Mouse (Mus musculus) intestine, embryonic 16.5 days (tissue): ENCODE results near the gene Map3k9. TPM values are rescaled to one million over a fixed set of nuclear protein-coding genes. Genes with fewer than 3 reads are reported as not detected.

ENCODE experiments used
- ATAC-seq: fragments of 200-750 bp; cut with Nextera tagmentation; 2 replicates; pipeline ENCODE4 v1.8.0; 2017; ENCODE audit warnings: moderate TSS enrichment, moderate library complexity
- H3K27ac ChIP-seq: fragments of 300-500 bp; sonication (generic); 2 replicates; pipeline ENCODE4 v1.5.1; 2014; ENCODE audit warnings: mild to moderate bottlenecking, low read length
- H3K27me3 ChIP-seq: fragments of 300-500 bp; sonication (generic); replicated peaks from 2 replicates; pipeline ENCODE4 v1.6.1; 2014; ENCODE audit warnings: low read length, control low read depth, mixed read lengths; ENCODE audit not compliant: control insufficient read depth, insufficient read depth
- H3K36me3 ChIP-seq: fragments of 300-500 bp; sonication (generic); 2 replicates; pipeline ENCODE4 v1.6.1; 2014; ENCODE audit warnings: low read length, control low read depth; ENCODE audit not compliant: control insufficient read depth, insufficient read depth
- H3K4me1 ChIP-seq: fragments of 300-500 bp; sonication (generic); 2 replicates; pipeline ENCODE4 v1.6.1; 2014; ENCODE audit warnings: low read length, control low read depth, mixed read lengths; ENCODE audit not compliant: control insufficient read depth, insufficient read depth
- H3K4me2 ChIP-seq: fragments of 300-500 bp; sonication (generic); 2 replicates; pipeline ENCODE4 v1.6.1; 2014; ENCODE audit warnings: low read depth, low read length, control low read depth
- H3K4me3 ChIP-seq: fragments of 300-500 bp; sonication (generic); 2 replicates; pipeline ENCODE4 v1.5.1; 2014; ENCODE audit warnings: mild to moderate bottlenecking, low read length
- H3K9ac ChIP-seq: fragments of 300-500 bp; sonication (generic); 2 replicates; pipeline ENCODE4 v1.6.1; 2014; ENCODE audit warnings: low read depth, low read length
- H3K9me3 ChIP-seq: fragments of 300-500 bp; sonication (generic); 2 replicates; pipeline ENCODE4 v1.6.1; 2016; ENCODE audit warnings: low read length, control low read depth; ENCODE audit not compliant: control insufficient read depth
- WGBS: fragments of 180-500 bp; shearing (Covaris S2); extraction: QIAGEN DNeasy Blood & Tissue Kit; methylation state at CpG from one replicate; pipeline ENCODE4 v1.1.7; 2014; 5-methylcytosine and 5-hydroxymethylcytosine counted together
- polyA plus RNA-seq: library from polyadenylated mRNA; unstranded; fragments of >200 nt; fragmentation: Nextera tagmentation; extraction: Ambion mirVana; gene quantifications from 2 replicates; pipeline ENCODE4 v1.2.1, GENCODE M21; 2015

Gene Map3k9
- polyA plus RNA-seq, 1 experiment from 2014 or later = 1.4 TPM

DNA sequence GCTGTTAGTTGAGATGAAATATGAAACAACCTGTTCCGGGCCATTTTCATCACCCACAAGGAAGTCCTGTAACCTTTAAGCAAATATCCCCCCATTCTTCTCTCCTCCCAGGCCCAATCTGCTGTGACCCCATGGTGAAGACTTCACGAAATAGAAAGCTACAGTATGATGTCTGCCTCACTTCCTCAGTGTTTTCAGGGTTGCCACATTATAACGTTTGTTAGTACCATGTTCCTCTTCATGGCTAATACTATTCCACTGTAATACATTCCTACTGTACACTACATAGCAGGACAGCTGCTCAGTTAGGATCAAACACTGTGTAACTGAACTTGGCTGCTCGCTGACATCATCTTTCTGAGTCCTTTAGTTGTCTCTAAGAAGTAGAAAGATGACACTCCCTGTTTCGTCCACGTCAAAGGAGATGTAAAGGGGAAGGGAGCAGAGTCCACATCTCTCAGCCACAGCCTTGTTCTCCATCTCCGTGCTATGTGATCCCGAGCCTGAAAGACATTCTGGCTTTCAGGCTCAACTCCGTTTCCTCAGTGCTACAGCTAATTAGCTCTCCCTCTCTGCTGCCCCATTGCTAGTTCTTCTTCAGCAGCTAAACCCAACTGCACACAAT is 34.5 kb downstream of the Map3k9 start:
- Histone ChIP-seq H3K4me3 (no peak overlapping the region), H3K27ac (no peak overlapping the region), H3K27me3 (no peaks in the 10 kb centered on the region), H3K36me3 (no peaks in the 10 kb centered on the region), H3K9me3 (no peaks in the 10 kb centered on the region), H3K4me1 (peaks cover 17% of the 10 kb centered on the region; the same call in 1 of the 2 replicates), H3K9ac (no peak overlapping the region), H3K4me2 (no peak overlapping the region)
- 71% methylated on average over 9 of the region's 9 CpGs for WGBS
- ATAC-seq = 0 out of 2 replicates have a peak, but pooled peaks have one; percentile 10

DNA sequence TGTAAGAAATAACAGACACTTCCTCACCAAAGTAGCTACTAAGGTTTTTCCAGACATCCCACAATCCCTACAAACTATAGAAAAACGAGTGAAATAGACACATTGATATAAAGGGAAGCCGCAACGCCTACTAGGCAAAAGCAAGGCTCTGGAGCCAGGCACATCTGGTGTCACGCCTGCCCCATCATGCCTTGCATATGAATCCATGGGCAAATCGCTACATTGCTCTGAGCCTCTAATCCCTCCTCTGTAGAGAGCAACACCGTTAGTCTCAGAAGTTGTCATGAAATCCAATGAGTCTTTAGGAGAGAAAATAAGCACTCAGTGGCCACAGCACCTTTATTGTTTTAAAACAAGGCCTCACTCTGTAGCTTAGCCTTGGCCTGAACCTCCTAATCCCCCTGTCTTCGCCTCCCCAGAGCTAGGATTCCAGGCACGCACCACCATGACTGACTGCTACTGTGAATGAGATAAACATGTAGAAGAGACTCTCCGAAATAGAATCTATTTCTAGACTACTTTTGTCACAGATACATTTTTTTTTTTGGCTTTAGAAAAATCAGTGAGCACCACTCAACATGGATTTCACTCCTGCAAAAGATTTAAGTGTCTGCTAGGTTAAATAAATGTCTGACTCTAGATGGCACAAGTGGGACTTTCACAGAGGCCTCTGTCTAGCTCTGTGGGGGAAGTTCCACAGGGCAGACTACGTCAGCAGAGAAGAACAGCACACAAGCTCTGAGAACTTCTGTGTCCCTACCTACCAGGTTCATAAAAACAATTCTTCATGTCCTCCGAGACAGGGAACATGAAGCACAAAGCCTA is 45.5 kb downstream of the Map3k9 start:
- Histone ChIP-seq H3K4me1 (no peaks in the 10 kb centered on the region), H3K4me2 (no peak overlapping the region), H3K9ac (no peak overlapping the region), H3K36me3 (no peaks in the 10 kb centered on the region), H3K27ac (no peak overlapping the region), H3K4me3 (no peak overlapping the region), H3K9me3 (no peaks in the 10 kb centered on the region), H3K27me3 (no peaks in the 10 kb centered on the region)
- no peak for ATAC-seq
- 82% methylated on average over 11 of the region's 11 CpGs for WGBS

GRCm38 (mm10) chr12:81726246-81726822 is 54.6 kb downstream of the Map3k9 start:
- no peaks in the 10 kb centered on the region for H3K9me3 ChIP-seq
- H3K36me3 ChIP-seq = no peaks in the 10 kb centered on the region
- H3K4me3 ChIP-seq = no peak overlapping the region
- H3K4me2 ChIP-seq = no peak overlapping the region
- no peaks in the 10 kb centered on the region for H3K4me1 ChIP-seq
- H3K27me3 ChIP-seq = no peaks in the 10 kb centered on the region
- ATAC-seq = no peak
- H3K9ac ChIP-seq = no peak overlapping the region
- 84% methylated on average over 8 of the region's 8 CpGs for WGBS
- no peak overlapping the region for H3K27ac ChIP-seq

- no peaks in the 10 kb centered on the region for H3K9me3 ChIP-seq
- 92% methylated on average over 6 of the region's 6 CpGs for WGBS
- H3K4me2 ChIP-seq = no peak overlapping the region
- no peak overlapping the region for H3K27ac ChIP-seq
- H3K4me1 ChIP-seq = no peaks in the 10 kb centered on the region
- H3K4me3 ChIP-seq = no peak overlapping the region
- H3K36me3 ChIP-seq = no peaks in the 10 kb centered on the region
- H3K9ac ChIP-seq = no peak overlapping the region
- no peak for ATAC-seq
- H3K27me3 ChIP-seq = no peaks in the 10 kb centered on the region
Observed at GRCm38 (mm10) chr12:81724776-81725175, 56.2 kb downstream of the Map3k9 start.

DNA sequence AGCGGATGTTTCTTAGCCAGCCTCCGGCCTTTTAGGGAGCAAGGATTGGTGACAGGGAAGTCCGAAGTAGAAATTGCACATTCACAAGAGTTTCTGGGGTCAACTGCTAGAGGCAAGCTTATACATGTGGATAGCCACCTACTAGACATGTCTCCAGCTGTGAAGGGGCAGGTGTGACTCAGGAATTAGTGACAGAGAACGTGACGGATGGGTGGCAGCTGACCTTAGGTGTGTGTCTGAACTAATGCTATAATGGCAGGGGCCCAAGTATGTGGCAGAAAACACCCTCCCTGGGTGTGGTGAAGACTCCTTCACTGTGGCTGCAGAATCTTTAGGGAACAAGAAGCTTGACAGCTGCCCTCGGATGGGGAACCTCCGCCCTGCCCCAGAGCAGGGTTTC is 57.6 kb downstream of the Map3k9 start:
- Histone ChIP-seq H3K36me3 (no peaks in the 10 kb centered on the region), H3K4me3 (no peak overlapping the region), H3K9ac (no peak overlapping the region), H3K4me2 (no peak overlapping the region), H3K27ac (no peak overlapping the region), H3K27me3 (no peaks in the 10 kb centered on the region), H3K4me1 (no peaks in the 10 kb centered on the region), H3K9me3 (no peaks in the 10 kb centered on the region)
- WGBS = 87% methylated on average over 7 of the region's 7 CpGs
- ATAC-seq = no peak

- Histone ChIP-seq H3K4me1 (no peaks in the 10 kb centered on the region), H3K27ac (no peak overlapping the region), H3K9ac (no peak overlapping the region), H3K4me2 (no peak overlapping the region), H3K4me3 (no peak overlapping the region), H3K36me3 (no peaks in the 10 kb centered on the region), H3K9me3 (no peaks in the 10 kb centered on the region), H3K27me3 (no peaks in the 10 kb centered on the region)
- 84% methylated on average over 8 of the region's 8 CpGs for WGBS
- no peak for ATAC-seq
Observed at GRCm38 (mm10) chr12:81719715-81720114, 61.3 kb downstream of the Map3k9 start.

DNA sequence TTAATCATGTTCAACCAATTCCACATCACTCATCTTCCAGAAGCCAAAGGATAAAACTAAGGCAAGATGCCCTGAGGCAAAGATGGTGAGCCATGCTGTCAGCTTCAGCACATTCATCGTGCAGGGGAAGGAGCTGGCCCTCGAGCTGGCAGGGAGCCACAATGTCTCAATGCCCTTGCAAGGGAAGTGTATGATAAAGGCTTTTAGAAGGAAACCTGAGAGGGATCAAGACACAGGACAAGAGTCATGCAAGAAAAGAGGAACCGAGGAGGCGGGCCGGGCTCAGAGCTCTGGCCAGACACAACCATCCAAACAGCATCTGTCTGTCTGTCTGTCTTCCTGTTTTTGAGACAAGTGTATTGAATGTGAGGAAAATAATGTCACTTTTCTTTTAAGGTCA is 61.8 kb downstream of the Map3k9 start:
- no peak for ATAC-seq
- no peak overlapping the region for H3K4me3 ChIP-seq
- H3K27ac ChIP-seq = no peak overlapping the region
- no peaks in the 10 kb centered on the region for H3K36me3 ChIP-seq
- H3K4me1 ChIP-seq = no peaks in the 10 kb centered on the region
- H3K27me3 ChIP-seq = no peaks in the 10 kb centered on the region
- H3K4me2 ChIP-seq = no peak overlapping the region
- no peaks in the 10 kb centered on the region for H3K9me3 ChIP-seq
- H3K9ac ChIP-seq = no peak overlapping the region
- 82% methylated on average over 5 of the region's 5 CpGs for WGBS

- WGBS = 69% methylated on average over 4 of the region's 4 CpGs
- Histone ChIP-seq H3K4me3 (no peak overlapping the region), H3K36me3 (no peaks in the 10 kb centered on the region), H3K4me2 (no peak overlapping the region), H3K9me3 (no peaks in the 10 kb centered on the region), H3K9ac (no peak overlapping the region), H3K27me3 (no peaks in the 10 kb centered on the region), H3K4me1 (no peaks in the 10 kb centered on the region), H3K27ac (no peak overlapping the region)
- ATAC-seq = no peak
Observed at GRCm38 (mm10) chr12:81712618-81713017, 68.4 kb downstream of the Map3k9 start.

DNA sequence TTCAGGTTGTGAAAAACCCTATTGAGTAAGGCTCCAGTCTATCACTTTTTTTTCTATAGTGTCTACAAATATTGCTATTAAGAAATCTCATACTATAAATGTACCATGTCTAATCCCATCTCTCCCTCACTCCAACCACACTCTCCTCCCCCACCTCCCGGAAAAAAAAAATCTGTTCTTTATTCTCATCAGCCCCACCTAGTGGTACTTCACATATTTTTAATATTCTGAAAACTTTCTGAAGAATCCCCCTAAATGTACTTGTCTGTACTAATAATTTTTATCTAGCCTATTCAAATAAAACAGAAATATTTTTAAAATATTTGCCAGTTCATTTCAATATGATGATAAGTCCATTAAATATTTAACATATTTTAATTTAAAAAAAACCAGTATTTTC is 78.1 kb downstream of the Map3k9 start:
- H3K4me1 ChIP-seq = no peaks in the 10 kb centered on the region
- H3K9ac ChIP-seq = no peak overlapping the region
- no peak for ATAC-seq
- 7% methylated on average over 1 of the region's 1 CpGs for WGBS
- H3K9me3 ChIP-seq = no peaks in the 10 kb centered on the region
- no peak overlapping the region for H3K4me3 ChIP-seq
- no peak overlapping the region for H3K27ac ChIP-seq
- no peaks in the 10 kb centered on the region for H3K36me3 ChIP-seq
- no peaks in the 10 kb centered on the region for H3K27me3 ChIP-seq
- H3K4me2 ChIP-seq = no peak overlapping the region
